Mouse (Mus musculus) lung, postnatal 0 days (tissue): ENCODE data around the gene Mlf1.

Source experiments
- CTCF ChIP-seq: IDR thresholded peaks from 2 replicates; pipeline ENCODE4 v1.5.1; 2016; ENCODE audit warnings: antibody characterized with exemption, mild to moderate bottlenecking
- EP300 ChIP-seq: IDR thresholded peaks from 2 replicates; pipeline ENCODE4 v1.6.1; 2016; ENCODE audit warnings: antibody characterized with exemption, mild to moderate bottlenecking, control low read depth

GRCm38 (mm10) chr3:67369407-67370079 lies 4.4 kb upstream of the Mlf1 start:
- TF ChIP-seq CTCF (no peak), EP300 (no peak)
